Mouse (Mus musculus): ENCODE results near the gene Cfap73.

The Cfap73 gene

DNA sequence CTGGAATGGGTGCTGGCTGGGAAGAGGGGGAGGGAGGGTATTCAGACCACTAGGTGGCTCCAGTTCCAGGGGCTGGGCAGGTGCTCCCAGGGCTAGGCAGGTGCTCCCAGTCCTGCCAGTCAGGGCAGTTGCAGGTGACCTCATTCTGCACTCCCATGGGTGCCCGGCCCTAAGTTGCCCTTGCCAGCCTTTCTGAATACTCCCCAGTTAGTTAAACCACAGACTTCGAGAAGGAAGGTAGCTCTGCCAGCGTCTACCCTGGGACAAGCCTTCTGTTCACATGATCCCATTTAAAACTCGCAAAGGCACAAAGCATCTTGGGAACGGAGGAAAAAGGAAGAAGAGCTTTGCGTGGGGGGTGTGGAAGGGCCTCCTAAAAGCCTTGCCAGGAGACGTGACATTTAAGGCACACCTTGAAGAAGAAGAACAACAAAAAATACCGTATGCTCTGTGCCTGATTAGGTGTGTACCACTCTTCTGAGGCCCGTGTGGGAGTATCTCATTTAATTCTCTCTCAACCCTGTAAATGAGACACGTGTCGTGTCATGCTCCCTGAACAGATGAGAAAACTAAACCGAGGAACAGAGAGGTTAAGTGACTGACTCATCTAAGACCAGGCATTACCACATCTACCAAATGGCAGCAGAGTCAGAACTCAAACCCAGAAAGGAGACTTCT is 13.9 kb upstream of the Cfap73 start:
- no peak for DNase-seq (ENCODE audit: low spot score)

GRCm38 (mm10) chr5:120647361-120647760 is 13.3 kb upstream of the Cfap73 start:
- no peak for DNase-seq (ENCODE audit: low spot score)

- no peak for DNase-seq (ENCODE audit: low spot score)
Observed at GRCm38 (mm10) chr5:120645851-120646250, 11.8 kb upstream of the Cfap73 start.

DNA sequence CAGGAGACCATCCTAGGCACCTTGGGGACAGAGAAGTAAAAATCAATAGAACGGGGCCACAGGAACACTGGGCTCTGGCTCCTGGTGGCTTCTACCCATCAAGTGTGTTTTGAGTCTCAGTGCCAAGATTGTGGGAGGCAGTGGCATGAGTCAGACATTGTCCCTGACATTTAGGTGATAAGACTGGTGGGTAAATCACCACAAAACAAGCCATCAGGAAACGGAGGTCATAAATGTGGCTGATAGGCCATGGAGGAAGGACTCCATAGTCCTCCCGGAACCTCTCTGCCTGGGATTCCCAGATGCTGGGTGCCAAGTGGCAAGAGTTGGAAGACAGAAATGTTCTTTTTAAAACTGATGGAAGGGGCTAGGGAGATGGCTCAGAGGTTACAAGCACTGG is 10.2 kb upstream of the Cfap73 start:
- DNase-seq (ENCODE audit: low spot score), result no peak

DNA sequence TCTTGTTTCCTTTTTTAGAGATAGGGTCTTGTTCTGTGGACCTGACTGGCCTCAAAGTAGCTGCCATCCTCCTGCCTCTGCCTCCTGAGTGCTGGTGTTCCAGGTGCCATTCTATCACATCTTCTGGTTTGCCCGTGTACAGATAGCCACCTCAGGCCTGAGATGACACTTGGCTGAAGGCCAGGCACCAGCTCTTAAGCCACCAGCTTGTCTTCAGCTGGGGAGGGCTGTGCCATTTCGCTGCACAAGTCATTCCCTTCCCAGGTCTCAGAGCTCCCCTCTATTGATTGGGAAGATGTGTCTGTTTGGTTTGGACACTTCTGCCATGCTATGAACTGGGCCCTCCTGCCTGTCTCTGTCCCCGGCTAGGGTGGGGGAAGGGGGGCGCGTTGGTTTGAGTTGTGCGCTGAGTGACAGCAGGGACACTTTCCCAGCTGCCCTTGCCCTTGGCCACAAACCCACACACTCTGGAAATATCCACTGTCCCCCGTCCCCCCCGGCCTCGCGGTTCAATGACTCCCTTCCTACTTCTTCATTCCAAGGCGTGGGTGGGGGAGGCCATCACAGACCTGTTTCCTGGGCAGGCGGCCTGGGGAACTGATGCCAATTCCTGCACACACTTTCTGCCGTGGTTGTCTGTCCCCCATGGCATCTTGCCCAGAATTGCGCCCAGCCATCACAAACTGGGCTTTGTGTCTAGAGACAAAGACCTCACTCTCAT is 9.5 kb upstream of the Cfap73 start:
- DNase-seq (ENCODE audit: low spot score), result peak; percentile 76

DNA sequence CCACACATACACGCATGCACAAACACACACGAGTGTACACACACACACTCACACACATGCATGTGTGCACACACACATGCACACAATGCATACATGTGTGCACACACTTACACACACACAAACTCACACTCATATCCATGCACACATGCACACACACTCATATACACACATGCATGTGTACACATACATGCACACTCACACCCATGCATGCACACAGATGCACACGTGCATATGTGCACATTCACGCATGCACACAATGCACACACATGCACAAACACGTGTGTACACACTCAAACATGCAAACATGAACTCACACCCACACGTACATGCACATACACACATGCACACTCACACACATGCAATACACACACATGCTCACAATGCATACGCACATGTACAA is 6.1 kb upstream of the Cfap73 start:
- no peak for DNase-seq (ENCODE audit: low spot score)

DNA sequence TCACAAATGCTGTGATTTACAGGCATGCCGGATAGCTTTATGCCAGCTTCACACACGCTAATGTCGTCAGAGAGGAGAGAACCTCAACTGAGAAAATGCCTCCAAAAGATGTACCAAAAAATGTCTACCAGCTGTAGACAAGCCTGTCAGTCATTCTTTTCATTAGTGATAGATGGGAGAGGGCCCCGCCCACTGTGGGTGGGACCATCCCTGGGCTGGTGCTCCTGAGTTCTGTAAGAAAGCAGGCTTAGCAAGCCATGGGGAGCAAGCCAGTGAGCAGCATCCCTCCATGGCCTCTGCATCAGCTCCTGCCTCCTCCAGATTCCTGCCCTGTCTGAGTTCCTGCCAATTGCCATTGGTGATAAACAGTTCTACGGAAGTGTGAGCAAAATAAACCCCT is 1.6 kb upstream of the Cfap73 start:
- no peak for DNase-seq (ENCODE audit: low spot score)

- DNase-seq (ENCODE audit: low spot score), result no peak
Observed at GRCm38 (mm10) chr5:120634860-120635259, 825 bp upstream of the Cfap73 start.

GRCm38 (mm10) chr5:120631892-120632291 is 2.1 kb downstream of the Cfap73 start:
- no peak for DNase-seq (ENCODE audit: low spot score)

DNA sequence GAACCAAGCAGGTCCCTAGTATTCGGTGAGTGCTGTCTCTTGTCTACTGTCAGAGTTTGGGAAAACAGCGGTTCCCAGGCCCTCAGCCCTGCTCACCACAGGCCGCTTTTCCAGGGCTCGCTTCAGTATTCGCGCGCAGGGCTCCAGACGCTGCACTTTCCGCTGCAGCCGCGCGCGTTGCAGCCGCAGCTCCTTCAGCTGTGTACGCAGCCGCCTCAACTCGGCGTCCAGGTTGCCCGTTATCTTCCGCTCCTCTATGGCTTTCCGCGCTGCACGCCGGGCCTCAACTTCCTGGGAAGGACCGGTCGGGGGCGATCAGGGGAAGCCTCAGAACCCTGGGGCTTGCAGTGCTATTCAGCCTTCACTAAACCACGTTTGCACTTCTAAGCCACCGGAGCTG is 2.9 kb downstream of the Cfap73 start:
- no peak for DNase-seq (ENCODE audit: low spot score)

DNA sequence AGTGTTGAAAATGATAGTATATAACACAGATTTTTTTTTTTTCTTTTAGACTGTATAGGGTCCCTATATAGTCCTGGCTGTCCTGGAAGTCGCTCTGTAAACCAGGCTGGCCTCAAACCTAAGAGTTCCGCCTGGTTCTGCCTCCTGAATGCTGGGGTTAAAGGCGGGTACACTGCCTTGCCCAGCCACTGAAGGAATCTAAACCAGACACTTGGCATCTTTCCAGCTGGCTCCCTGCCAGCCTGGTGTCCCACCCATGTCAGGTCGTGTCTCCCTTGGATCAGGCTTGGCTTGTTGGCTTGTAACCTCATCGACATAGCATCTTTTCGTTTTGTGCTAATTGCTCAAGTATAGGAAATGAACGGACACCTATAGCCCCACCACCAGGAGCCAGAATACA is 5.4 kb downstream of the Cfap73 start:
- DNase-seq (ENCODE audit: low spot score), result no peak

- no peak for DNase-seq (ENCODE audit: low spot score)
Observed at GRCm38 (mm10) chr5:120627515-120628300, 6.3 kb downstream of the Cfap73 start.

DNA sequence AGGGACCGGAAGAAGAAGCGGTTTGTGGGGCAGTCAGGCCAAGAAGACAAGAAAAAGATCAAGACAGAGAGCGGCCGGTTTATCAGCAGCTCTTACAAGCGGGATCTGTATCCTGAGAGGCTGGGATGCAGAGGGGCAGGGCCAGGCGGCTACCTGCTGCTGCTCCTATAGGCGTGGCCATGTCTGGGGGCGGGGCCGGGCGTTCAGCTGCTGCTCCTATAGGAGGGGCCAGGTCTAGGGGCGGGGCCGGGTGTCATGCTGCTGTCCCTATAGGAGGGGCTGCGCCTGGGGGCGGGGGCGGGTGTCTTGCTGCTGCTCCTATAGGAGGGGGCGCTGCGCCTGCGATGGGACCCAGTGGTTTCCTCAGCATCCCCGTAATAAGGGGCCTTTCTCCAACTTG is 7.6 kb downstream of the Cfap73 start:
- DNase-seq (ENCODE audit: low spot score), result peak; percentile 87

GRCm38 (mm10) chr5:120624427-120624826 is 9.6 kb downstream of the Cfap73 start:
- no peak for DNase-seq (ENCODE audit: low spot score)

DNA sequence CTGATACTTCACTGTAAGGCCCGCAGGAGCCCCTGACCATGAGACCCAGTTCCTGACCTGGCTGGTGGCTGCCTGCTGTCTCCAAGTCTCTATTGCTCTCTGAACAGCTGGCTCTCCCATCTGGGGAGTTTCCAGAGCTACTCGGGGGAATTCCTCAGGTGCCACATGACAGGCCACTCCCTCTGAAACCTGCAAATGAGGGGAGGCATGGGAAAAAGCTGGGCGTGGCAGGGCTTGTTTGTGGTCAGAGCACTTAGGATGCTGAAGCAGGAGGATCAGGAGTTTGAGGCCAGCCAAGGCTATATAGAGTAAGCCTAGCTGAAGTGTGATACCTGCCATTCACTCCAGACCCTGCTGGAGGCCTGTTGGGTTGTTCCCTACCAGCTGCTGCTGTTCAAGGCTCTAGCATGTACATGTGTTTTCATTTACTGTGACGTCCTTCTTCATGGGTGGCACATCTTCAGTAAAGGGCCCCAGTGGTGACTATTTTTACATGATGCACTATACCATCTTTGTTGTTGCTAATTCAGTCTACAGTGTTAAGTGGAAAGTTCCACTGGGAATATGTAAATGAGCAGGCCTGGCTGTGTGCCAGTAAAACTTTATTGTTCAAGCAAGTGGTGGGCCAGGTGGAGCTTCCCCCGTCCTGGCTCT is 11.7 kb downstream of the Cfap73 start:
- no peak for DNase-seq (ENCODE audit: low spot score)

GRCm38 (mm10) chr5:120621846-120622197 is 12.2 kb downstream of the Cfap73 start:
- no peak for DNase-seq (ENCODE audit: low spot score)

DNA sequence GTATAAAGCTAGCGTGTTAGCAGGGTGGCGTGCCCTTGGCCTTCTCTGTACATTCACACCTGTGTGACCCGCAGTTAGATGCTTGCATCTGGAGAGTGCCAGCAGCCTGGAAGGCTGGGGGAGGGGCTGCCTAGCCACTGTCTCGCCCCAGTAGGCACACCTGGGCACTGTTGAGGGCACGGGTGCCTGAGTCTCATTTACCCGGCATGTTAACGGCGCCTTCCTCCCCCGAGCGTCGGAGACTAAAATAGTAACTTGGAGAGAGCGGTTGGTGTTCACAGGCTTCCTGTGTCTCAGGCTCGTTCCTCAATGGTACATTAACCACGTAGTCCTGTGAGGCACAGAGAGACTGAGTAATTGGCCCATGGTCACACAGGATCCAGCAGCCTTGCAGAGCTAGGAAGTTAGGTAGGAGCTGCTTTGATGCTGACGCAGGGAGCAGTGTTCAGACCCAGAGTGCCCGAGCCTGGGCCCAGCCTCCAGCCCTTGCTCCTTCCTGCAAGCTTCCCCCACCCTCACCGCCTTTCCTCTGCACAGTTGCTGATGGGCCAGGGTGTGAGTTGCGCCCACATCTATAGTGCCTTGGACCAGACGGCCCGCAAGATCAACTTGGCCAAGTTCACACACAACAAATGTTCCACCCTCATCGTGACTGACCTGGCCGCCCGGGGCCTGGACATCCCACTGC is 12.8 kb downstream of the Cfap73 start:
- DNase-seq (ENCODE audit: low spot score), result no peak

DNA sequence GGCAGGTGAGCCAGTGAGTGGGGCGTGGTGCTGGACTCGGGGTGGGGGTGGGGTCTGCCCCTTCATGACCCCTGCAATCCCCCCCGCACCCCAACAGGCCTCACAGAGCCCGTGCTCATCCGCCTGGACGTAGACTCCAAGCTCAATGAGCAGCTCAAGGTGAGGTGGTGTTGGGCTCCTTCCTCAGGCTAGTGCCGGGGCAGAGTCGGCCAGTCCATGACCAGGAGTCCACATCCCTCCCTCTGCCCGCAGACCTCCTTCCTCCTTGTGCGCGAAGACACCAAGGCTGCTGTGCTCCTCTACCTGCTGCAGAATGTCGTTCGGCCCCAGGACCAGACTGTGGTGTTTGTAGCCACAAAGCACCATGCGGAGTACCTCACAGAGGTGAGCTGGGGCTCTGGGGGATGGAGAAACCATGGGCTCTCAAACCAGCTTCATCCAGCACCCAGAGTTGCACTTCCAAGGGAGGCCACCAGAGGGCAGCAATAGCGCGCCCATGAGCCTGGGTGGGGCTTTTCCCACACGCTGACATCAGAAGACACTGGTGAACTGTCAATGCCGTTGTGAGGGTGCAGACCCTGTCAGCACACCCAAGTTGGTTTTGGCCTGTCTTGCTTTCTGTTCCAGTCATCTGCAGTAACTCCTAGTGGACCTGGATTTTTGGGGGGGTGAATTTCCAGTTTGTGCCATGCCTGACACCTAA is 13.5 kb downstream of the Cfap73 start:
- peak; percentile 66 for DNase-seq (ENCODE audit: low spot score)

DNA sequence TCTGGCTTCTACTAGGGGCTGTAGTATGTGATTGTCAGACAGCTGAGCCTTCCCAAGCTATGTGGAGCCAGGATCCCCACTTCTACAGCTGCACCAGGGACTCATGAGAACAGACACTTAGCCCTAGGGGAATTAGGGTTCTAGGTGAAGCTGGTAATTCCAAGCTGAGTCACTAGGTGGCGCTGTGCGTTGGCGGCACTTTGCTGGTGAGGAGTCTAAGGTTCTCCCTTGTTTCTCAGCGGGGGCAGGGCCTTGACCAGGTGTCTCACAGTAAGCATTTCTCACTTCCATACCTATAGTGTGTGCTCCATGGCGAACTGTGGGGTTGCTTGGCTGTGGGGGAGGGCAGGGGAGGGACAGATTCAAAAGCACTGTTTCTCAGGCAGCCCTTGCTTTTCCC is 14.8 kb downstream of the Cfap73 start:
- DNase-seq (ENCODE audit: low spot score), result no peak

- no peak for DNase-seq (ENCODE audit: low spot score)
Observed at GRCm38 (mm10) chr5:120618778-120619177, 15.3 kb downstream of the Cfap73 start.

- peak; percentile 61 for DNase-seq (ENCODE audit: low spot score)
Observed at GRCm38 (mm10) chr5:120615903-120616302, 18.1 kb downstream of the Cfap73 start.
